Mouse (Mus musculus) liver, embryonic 14.5 days (tissue): ENCODE measurements around the gene Lrrc25. TPM values are rescaled to one million over a fixed set of nuclear protein-coding genes. Genes with fewer than 3 reads are reported as not detected.

Experiments used
- ATAC-seq: fragments of 200-750 bp; cut with Nextera tagmentation; 2 replicates; pipeline ENCODE4 v1.8.0; 2017; ENCODE audit warnings: moderate number of reproducible peaks, mild to moderate bottlenecking, moderate library complexity; ENCODE audit not compliant: insufficient read depth
- DNase-seq, 3 experiments: peaks; one replicate each; pipeline ENCODE4 v3.0.0-alpha.2; 2012 to 2013; ENCODE audit warnings: low read depth in 3 of 3, low spot score in 3 of 3
- H3K27ac ChIP-seq: fragments of 300-500 bp; sonication (generic); 2 replicates; pipeline ENCODE4 v1.5.1; 2014; ENCODE audit warnings: moderate library complexity, mild to moderate bottlenecking, control low read depth, inconsistent platforms
- H3K27me3 ChIP-seq: fragments of 300-500 bp; sonication (generic); 2 replicates; pipeline ENCODE4 v1.6.1; 2014; ENCODE audit warnings: mild to moderate bottlenecking, low read length, moderate library complexity; ENCODE audit not compliant: control insufficient read depth, insufficient read depth
- H3K36me3 ChIP-seq: fragments of 300-500 bp; sonication (generic); replicated peaks from 2 replicates; pipeline ENCODE4 v1.6.1; 2014; ENCODE audit warnings: low read depth; ENCODE audit not compliant: control insufficient read depth, insufficient read depth
- H3K4me1 ChIP-seq, 2 experiments: fragments of 200-500 bp in 1 of 2; fragments of 300-500 bp in 1 of 2; sonication (generic) in 1 of 2; replicated peaks; 2 replicates each; pipeline ENCODE4 v1.6.1; 2012 to 2014; ENCODE audit warnings: antibody characterized with exemption in 1 of 2, inconsistent platforms in 1 of 2, low read length in 1 of 2; ENCODE audit not compliant: control insufficient read depth in 2 of 2, insufficient read depth in 2 of 2
- H3K4me2 ChIP-seq: fragments of 300-500 bp; sonication (generic); 2 replicates; pipeline ENCODE4 v1.6.1; 2014; ENCODE audit warnings: low read depth, mild to moderate bottlenecking, control low read depth, moderate library complexity
- H3K4me3 ChIP-seq, 2 experiments: fragments of 200-500 bp in 1 of 2; fragments of 300-500 bp in 1 of 2; sonication (generic) in 1 of 2; 2 replicates each; pipeline ENCODE4 v1.5.1; 2012 to 2014; ENCODE audit warnings: low read depth in 2 of 2, low read length in 2 of 2, mild to moderate bottlenecking in 2 of 2, control low read depth in 1 of 2, inconsistent platforms in 1 of 2, moderate library complexity in 1 of 2; ENCODE audit not compliant: insufficient read depth in 1 of 2
- H3K9ac ChIP-seq: fragments of 300-500 bp; sonication (generic); replicated peaks from 2 replicates; pipeline ENCODE4 v1.6.1; 2014; ENCODE audit warnings: mild to moderate bottlenecking, control low read depth, moderate library complexity
- H3K9me3 ChIP-seq: fragments of 300-500 bp; sonication (generic); 2 replicates; pipeline ENCODE4 v1.6.1; 2016; ENCODE audit warnings: low read length, mixed read lengths; ENCODE audit not compliant: control insufficient read depth
- CTCF ChIP-seq: IDR thresholded peaks from 2 replicates; pipeline ENCODE4 v1.5.1; 2016; ENCODE audit warnings: antibody characterized with exemption, low read depth, control low read depth
- EP300 ChIP-seq: IDR thresholded peaks from 2 replicates; pipeline ENCODE4 v1.6.1; 2016; ENCODE audit warnings: antibody characterized with exemption, low read depth
- WGBS: fragments of 180-500 bp; shearing (Covaris S2); extraction: QIAGEN DNeasy Blood & Tissue Kit; methylation state at CpG from one replicate; pipeline ENCODE4 v1.1.7; 2014; ENCODE audit not compliant: insufficient replicate concordance; 5-methylcytosine and 5-hydroxymethylcytosine counted together
- polyA plus RNA-seq, 2 experiments: library from polyadenylated mRNA; depleted of rRNA in 1 of 2; stranded (reverse) in 1 of 2; unstranded in 1 of 2; fragments of >200 nt; fragmentation: Nextera tagmentation in 1 of 2; extraction: Ambion mirVana in 1 of 2; gene quantifications; 2 replicates each; pipeline versions ENCODE4 v1.2.1 to v1.2.3; 2012 to 2014

The Lrrc25 gene
- polyA plus RNA-seq, 2 experiments, result 4.3 to 4.7 TPM

- no peaks in the 10 kb centered on the region for H3K9me3 ChIP-seq
- WGBS, result under 1% methylated on average over 42 of the region's 45 CpGs
- H3K27ac ChIP-seq, result peak overlapping the region; percentile 71
- peak overlapping the region; percentile 70 for H3K9ac ChIP-seq
- H3K4me1 ChIP-seq, result peaks cover 17 to 24% of the 10 kb centered on the region in 2 experiments
- peak overlapping the region; percentile 44 to 62 for H3K4me3 ChIP-seq
- TF ChIP-seq CTCF, result no peak
- no peak for TF ChIP-seq EP300
- H3K4me2 ChIP-seq, result peak overlapping the region; percentile 91
- ATAC-seq (peak; percentile 54), DNase-seq (peak; percentile 68 to 96 (median 73))
- H3K27me3 ChIP-seq, result no peaks in the 10 kb centered on the region
- no peaks in the 10 kb centered on the region for H3K36me3 ChIP-seq
Observed at GRCm38 (mm10) chr8:70609849-70610795, 5.8 kb upstream of the Lrrc25 start.

DNA sequence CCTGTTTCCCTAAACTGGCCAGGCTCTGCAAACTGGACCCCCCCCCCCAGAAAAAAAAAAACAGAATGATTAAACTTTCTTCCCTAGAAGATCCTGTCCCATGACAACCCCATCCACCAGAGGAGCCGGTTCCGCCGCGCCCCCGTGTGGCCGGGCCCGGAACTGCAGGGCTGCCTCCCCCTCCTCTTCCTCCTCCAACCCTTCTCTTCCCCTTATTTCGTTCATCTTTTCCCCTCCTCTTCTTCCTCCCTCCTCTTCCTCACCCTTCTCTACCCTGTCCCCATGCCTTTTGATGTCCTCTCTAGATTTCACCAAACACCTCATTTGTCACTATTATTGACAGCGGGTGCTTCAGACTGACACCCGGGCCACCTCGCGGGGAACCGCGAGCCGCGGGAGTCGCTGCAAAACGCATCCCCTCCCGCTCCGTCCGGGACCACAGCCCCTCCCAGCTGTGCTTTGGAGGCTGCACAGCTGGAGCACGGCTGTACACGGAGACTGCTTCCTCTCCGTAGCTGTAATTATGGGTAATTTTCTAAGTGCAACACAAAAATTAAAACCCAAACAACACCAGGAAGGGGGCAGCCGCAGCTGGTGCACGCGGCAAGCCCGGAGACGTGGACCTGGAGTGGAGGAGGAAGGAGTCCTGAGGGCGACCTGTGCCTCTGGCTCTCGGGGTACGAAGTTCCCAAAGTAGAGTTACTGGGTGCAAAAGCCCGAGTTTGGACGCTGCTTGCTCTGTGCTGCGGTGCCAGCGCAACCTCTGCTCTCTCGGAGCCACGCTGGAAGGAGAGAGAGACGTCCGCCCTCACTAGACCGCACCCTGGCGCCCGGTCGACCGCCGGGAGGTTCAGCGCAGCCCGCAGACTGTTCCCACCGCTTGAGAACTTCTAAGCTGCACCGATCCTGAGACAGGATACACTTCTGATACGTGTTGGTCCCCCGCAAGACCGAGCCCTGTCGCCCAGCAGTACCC, 4.9 kb upstream of the Lrrc25 start:
- Histone ChIP-seq H3K4me2 (peak overlapping the region; percentile 91), H3K27me3 (no peaks in the 10 kb centered on the region), H3K4me1 (peaks cover 22 to 29% of the 10 kb centered on the region in 2 experiments), H3K4me3 (peak overlapping the region; percentile 62 to 63), H3K36me3 (no peaks in the 10 kb centered on the region), H3K9ac (peak overlapping the region; percentile 60), H3K27ac (peak overlapping the region; percentile 75), H3K9me3 (no peaks in the 10 kb centered on the region)
- DNase-seq (peak in 1 of 3 experiments; percentile 72), ATAC-seq (peak; percentile 53)
- WGBS, result under 1% methylated on average over 54 of the region's 54 CpGs
- TF ChIP-seq EP300 (no peak), CTCF (peak; percentile 98)

GRCm38 (mm10) chr8:70611849-70612248, 4.1 kb upstream of the Lrrc25 start:
- WGBS, result 0% methylated on average over 6 of the region's 6 CpGs
- H3K27me3 ChIP-seq, result no peaks in the 10 kb centered on the region
- DNase-seq (peak; percentile 73 to 89 (median 74)), ATAC-seq (peak; percentile 43)
- no peaks in the 10 kb centered on the region for H3K9me3 ChIP-seq
- H3K4me2 ChIP-seq, result peak overlapping the region; percentile 91
- no peaks in the 10 kb centered on the region for H3K36me3 ChIP-seq
- peak overlapping the region; percentile 62 to 63 for H3K4me3 ChIP-seq
- TF ChIP-seq EP300, result no peak
- peak; percentile 99 for TF ChIP-seq CTCF
- H3K4me1 ChIP-seq, result peaks cover 23 to 33% of the 10 kb centered on the region in 2 experiments
- H3K27ac ChIP-seq, result peak overlapping the region; percentile 75
- peak overlapping the region; percentile 60 for H3K9ac ChIP-seq

- no peak overlapping the region for H3K27ac ChIP-seq
- H3K36me3 ChIP-seq, result no peaks in the 10 kb centered on the region
- WGBS, result 5% methylated on average over 1 of the region's 1 CpGs
- TF ChIP-seq CTCF, result no peak
- DNase-seq, result no peak
- peaks cover 32 to 42% of the 10 kb centered on the region in 2 experiments for H3K4me1 ChIP-seq
- H3K4me2 ChIP-seq, result no peak overlapping the region
- no peak for ATAC-seq
- no peak overlapping the region for H3K4me3 ChIP-seq
- no peaks in the 10 kb centered on the region for H3K9me3 ChIP-seq
- H3K9ac ChIP-seq, result no peak overlapping the region
- no peaks in the 10 kb centered on the region for H3K27me3 ChIP-seq
Observed at GRCm38 (mm10) chr8:70613763-70614162, 2.2 kb upstream of the Lrrc25 start.
